Mouse (Mus musculus) megakaryocyte, adult 5-6 weeks (primary cell): Measurements from ENCODE around the gene Lzic. TPM values are rescaled to one million over a fixed set of nuclear protein-coding genes. Genes with fewer than 3 reads are reported as not detected.
"Not testable (repeated sequence)": the region's sequence is repeated elsewhere in the genome, so short reads cannot be mapped to it uniquely, and the experiment has no call there.

Experiments
- ATAC-seq: 2 replicates; pipeline ENCODE4 v1.8.0; 2016; ENCODE audit warnings: mild to moderate bottlenecking, inconsistent platforms; ENCODE audit not compliant: poor library complexity, severe bottlenecking
- total RNA-seq, 2 experiments: library from RNA; stranded (forward) in 1 of 2; stranded (reverse) in 1 of 2; fragments of 153-499, 151-499 nt in 1 of 2; fragments of 221-1000, 200-1000 nt in 1 of 2; gene quantifications; 2 replicates each; pipeline versions ENCODE4 v1.2.3 to v1.2.4; 2015 to 2017

Lzic gene
- total RNA-seq (2015) = 17.2 and 19.1 TPM in 2 replicates
- 22.2 and 53.8 TPM in 2 replicates for total RNA-seq (2017)

DNA sequence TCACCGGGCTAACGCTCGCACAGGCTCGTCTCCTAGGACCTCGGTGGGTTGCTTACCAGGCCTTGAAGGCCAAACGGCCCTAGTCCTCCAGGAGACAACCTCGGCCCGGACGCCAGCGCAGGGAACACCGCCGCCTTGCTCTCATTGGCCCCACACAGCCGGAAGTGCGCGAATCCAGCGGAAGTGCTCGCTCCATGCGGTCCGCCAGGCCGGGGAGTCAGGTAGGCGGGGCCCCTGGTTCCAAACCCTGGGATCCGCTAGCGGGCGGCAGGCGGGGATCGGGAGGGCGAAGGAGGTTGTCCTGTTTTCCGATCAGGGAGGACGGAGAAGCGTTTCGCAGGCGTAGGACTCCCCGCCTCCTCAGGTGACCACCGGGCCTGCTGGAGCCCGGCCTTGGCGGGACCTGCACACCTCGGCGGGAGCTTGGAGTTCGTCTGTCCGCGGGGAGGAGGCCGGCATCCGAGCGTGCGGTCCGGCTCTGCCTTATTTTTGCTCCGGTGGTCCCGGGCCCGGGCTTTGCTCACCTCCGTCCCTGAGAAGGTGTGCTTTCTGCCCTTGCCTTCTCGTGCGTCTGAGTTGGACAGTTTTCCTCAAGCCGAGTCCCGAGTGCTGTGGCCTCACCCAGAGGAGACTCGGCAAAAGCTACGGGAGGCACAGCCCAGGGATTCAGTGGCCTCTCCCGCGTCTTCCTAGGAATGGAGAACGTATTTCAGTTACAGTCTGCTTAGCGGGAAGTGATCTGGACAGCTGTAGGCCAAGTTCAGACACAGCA is at the start of gene Lzic, which contains the start of gene Nmnat1:
Gene Lzic, plus strand, starts transcription at position 177 of the 772 bp plus-strand sequence.
Gene Nmnat1, minus strand, starts transcription at position 150 of the 772 bp plus-strand sequence.
- ATAC-seq = peak; percentile 99

DNA sequence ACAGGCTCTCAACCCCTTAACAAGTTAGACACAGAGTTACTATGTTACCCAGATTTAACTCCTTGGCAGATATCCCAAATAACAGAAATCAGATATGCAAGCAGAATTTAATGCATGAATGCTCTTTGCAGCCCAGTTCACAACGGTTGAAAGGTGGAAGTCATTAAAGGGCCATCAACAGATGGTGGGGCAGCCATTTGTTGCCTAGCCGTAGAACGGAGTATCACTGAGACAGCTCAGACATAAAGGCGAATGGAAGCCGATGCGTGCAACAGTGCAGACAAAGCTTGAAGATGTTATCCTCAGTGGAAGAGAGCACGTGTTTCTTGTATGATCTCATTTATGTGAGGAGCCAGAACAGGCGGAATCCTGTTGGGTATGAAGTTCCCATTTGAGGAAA is 44.5 kb upstream of the Lzic start:
- ATAC-seq = no peak

DNA sequence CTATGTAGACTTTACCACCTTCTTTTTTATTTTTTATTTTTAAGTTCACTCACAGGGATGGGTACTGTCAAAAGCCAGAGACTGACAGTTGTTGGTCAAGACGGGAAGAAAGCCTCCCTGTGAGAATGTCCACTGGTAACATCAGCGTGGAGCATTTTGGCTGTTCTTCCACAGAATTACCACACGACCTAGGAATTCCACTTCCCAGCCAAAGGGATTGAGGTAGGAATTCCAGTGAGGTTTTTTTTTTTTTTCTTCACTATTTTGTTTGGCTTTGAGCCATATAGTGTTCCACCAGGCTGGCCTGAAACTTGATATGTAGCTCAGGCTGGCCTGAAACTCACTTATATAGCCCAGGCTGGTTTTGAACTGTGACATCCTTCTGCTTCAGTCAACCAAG is 42.6 kb upstream of the Lzic start:
- no peak for ATAC-seq

DNA sequence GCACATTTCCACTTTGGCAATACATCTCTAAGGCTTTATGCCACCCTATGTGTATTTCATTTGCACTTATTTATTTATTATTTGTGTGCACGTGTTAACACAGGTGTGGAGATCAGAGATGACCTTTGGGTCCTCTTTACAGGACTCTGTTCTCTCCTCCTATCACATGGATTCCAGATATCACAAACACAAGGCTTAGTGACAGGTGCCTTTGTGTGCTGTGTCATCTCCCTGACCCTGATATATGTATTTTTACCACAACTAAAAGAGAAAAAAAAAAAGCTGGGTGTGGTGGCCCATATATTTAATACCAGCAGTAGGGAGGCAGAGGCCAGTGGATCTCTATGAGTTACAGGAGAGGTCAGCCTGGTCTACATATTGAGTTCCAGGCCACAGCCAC is 40.6 kb upstream of the Lzic start:
- ATAC-seq = no peak

DNA sequence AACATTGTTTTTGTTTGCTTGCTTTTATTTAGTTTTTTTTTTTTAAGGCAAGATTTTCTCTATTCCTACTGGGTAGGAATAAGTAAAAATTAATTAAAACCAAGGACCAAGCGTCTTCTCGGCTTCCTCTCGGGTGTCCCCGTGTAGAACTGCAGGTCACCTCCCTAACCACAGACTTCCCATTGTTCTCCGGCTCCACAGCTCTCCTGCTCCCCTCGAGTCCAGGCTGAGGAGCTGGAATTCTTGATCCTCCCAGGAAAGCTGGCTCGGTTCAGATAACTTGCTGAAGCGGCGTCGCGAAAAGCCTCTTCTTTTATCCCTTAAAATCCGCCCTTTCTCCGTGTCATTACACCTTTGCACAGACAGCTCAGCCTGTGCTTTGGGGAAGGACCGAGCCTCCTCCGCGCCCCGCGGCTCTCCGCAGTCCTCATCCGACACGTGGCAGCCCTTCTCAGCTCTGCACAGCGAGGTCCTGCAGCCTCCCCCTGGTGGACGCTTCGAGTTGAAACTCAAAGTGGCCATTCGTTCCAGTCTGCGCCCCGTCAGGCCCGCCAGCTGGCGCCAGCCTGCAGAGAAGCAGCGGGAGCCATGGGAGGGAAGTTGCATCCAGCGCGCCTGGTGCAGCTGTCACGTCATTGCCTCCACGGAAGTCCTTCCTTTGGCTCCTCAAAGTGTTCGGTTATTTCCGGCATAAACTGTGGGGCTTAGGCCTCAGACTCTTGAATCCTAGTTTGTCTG is 39.9 kb upstream of the Lzic start:
- peak; percentile 99 for ATAC-seq

DNA sequence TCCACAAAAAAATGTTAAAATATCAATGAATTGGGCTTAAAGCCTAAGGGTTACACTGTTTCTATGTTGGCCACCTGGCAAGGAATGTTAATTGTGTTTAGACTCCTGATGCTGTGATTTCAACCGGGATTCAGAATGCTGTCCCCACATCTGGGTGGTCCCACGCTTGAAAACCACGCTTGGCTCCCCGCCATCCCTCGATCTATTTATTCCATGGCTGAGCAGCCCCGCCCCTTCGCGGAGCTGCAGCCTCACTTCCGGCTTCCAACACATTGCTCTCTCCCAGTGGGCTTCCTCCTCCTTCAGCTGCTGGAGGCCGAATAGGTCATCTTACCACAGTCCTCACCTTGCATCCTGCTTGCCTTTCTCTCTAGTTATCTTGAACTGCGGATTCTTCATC is 39.2 kb upstream of the Lzic start:
- ATAC-seq = peak; percentile 44

DNA sequence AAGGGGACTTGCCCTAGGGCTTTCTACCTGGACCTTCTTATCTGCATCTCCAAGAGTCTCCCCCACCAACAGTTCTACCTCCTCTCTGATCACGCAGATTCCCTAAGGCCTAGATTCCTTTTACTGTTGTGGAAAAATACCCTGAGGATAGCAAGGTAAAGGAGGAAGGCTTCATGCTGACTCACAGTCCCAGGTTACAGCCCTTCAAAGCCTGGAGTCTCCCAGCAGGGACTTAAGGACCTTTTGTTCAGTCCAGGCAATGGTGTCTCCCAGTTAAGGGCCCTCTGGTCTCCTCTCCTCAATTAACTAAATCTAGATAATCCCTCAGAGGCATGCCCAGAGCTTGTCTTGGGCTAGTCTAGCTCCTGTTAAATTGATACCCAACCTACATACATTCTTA is 38.7 kb upstream of the Lzic start:
- ATAC-seq = no peak

DNA sequence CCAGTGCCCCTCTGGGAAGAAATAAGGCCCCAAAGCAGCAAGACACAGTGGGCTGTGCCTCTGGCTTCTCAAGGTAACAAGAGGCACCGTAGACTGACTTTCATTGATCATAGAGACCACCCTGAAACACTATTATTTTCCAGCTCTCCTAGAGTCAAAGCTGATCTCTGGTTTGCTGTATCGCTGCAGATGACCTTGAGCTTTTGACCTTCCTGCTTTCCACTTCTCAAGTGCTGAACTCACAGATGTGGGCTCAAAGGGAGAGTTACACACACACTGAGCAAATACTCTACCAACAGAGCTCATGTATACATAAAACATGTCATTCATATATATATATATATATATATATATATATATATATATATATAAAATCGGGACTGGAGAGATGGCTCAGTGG is 34.4 kb upstream of the Lzic start:
- ATAC-seq = no peak

DNA sequence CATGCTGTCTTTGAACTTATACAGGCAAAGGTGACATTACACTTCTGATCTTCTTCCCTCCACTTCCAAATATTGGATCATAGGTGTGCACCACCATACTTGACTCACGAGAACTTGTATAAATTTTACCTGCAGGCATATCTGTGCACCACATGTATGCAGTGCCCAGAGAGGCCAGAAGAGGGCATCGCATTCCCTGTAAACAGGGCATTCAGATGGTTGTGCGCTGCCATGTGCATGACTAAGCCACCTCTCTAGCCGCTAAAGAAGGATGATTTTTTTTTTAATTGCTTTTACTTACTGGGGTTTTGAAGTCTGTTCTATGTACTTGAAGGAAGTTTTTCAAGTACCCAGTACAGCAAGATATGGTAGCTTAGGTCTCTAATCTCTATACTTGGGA is 31.4 kb upstream of the Lzic start:
- peak; percentile 45 for ATAC-seq

DNA sequence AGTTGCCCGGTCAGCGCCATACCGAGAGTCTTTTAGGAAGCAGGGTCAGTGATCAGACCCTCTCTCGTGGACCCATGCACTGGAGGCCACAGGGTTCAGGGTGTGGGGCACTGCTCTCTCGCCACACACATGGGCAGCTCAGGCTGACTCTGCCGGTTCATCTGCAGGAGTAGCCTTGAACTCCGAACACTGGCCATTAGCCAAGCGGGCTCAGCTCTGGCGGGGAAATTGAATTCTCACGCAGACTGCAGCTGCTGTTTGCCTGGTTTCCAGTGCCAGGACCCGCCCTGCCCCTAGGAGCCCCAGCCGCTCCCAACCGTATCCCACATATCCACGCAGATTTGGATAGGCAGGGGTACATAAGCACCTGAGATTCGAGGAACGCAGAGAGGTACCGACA is 30.8 kb upstream of the Lzic start:
- no peak for ATAC-seq

DNA sequence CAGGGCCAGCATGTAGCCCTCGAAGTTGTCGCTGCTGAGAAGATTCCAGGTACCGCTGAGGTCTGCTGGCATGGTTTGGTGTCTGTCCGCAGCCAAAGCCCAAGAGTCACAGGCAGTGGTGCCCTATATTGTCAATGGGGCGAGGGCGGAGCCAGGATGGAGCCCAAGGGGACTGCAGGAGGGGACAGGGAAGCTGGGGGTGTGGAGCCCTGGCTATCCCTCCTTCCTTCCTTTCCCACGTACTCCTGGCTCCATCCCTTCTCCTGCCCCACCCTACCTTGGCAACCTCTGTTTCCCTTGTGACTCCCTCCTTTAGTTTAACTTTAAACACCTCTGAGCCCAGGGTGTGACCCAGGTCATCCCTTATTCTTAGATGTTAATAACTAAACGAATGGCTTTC is 30.1 kb upstream of the Lzic start, which contains the start of gene Rbp7:
Gene Rbp7, minus strand, starts transcription at position 100 of the 400 bp plus-strand sequence.
- no peak for ATAC-seq

DNA sequence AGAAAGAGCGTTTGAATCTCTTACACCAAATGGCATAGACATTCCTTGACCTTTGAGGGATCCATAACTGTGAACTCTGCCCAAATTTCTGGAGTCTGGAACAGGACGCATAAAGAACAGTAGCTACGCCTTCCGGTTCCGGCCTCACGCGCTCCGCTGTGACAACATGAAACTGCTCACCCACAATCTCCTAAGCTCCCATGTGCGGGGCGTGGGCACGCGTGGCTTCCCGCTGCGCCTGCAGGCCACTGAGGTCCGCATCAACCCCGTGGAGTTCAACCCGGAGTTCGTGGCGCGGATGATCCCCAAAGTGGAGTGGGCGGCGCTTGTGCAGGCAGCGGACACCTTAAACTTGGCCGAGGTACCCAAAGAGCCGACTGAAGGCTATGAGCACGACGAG is 27.9 kb upstream of the Lzic start:
- ATAC-seq = peak; percentile 84

DNA sequence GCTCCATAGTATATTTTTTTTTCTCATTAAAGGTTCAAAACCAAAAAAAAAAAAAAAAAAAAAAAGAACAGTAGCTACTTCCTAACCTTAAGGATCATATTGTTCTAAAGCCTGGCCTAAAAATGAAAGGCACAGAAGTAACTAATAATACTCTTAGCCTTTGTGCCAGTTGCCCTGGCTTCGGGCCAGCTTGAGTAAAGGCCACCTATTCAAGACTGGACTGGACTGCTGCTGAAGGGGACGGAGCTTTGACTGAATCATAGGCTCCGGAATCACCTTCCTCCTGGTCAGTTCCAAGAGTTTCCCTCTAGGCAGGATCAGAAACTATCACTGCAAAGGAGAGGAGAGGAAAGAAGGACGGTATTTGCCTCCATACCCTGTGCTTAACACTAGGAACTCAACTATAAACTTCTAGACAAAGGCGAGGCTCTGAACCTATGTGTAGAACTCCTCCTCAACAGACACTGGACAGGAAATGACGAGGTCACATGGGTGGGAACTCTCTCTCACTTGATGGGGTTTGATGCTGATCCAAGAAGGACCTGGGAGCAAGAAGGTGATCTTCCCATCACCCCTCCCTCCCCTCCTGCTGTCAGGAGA is 27.1 kb upstream of the Lzic start:
- ATAC-seq = no peak

DNA sequence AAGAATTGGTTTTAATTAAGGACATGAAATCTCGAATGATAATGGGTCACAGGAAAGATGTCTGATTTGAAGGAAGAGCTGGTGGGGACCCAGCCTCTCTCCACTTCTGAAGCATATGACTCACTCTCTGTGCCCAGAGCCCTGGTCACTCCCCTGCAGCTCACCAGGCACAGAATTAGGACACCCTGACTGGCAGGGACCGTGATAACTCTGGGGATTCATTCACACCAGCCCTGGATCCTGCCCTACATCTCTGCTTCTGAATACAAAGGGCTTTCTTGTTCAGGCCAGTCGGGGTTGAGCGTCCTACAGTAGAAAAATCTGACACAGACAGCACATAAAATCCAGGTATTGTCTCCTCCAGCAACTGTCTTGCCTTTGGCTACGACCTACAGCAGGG is 26.5 kb upstream of the Lzic start:
- no peak for ATAC-seq

DNA sequence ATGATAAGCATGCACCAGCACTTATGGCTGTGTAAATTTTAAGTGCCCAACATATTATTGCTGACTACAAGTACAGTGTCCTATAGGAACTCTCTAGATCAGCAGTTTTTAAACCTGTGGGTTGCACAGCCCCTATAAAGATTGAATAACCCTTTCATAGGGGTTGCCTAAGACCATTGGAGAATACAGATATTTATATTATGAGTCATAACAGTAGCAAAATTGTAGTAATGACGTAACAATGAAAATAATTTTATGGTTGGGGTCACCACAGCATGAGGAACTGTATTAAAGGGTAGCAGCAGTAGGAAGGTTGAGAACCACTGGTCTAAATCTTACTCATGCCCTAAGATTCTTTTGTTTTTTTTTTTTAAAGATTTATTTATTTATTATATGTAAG is 25.6 kb upstream of the Lzic start:
- ATAC-seq = no peak

DNA sequence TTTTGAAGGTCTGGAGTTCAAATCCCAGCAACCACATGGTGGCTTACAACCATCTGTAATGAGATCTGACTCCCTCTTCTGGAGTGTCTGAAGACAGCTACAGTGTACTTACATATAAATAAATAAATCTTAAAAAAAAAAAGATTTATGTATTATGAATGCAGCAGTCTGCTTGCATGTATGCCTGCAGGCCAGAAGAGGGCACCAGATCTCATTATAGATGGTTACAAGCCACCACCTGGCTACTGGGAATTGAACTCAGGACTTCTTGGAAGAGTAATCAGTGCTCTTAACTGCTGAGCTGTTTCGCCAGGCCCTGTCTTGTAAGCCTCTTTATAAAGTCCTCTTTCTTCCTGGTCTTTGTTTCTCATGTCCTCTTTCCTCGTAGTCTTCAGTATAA is 24.6 kb upstream of the Lzic start:
- not testable (repeated sequence) for ATAC-seq

DNA sequence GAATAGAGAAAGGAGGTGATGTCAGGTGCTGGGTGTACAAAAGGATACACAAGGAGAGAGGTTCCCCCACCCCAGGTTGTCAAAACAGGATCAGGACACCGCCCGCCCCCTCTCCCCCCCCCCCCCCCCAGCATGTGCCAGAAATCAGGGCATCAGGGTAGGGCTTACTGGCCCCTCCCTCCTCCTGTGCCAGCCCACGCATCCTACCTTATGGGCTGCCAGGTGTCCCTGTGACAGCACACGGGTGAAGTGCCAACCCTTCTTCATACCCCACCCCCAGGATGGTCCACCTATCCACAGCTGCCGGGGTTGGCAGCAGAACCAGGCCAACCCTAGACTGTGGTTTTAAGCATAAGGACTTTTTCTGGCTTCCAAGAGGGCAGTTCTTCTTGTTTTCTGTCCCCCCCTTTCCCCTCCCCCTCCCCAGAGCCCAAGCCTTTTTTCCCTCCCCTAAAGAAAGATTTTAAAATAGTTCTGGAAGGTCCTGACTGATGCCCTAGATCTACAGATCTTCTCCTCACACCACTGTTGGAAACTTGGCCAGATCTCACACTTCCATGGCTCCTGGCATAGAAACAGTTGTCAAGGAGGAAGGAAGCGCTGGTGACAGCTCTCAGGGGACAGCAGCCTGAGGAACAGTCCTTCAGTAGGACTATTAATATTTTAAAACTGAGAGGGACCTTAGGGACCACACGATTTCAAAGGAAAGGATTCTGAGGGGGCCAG is 23.3 kb upstream of the Lzic start:
- ATAC-seq = no peak

DNA sequence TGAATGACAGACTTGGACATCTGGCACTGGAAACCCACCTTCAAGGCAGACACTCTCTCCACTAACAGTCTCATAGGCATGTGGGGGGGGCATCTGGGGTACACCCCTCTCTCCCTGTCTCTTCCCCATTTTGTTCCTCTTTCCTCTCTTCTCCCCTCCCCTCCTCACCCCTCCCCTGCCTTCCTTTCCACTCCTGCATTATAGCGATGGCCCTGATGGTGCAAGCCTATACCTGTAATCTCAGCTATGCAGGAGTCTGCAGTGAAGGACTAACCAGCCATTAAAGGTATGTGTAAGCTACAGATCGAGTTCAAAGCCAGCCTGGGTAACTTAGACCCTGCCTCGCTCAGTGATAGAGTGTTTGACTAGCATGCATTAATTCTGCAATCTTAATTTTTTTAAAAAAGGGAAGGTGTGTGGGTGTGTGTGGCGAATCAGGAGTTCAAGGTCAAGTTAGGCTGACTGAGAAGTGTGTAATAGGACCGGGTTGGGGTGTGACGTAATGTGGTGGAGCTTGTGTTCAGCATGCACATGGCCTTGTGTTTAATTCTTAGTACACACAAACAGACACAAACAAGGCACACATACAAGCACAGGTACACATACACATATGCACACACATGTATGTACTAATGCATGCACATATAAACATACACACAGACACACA is 22.6 kb upstream of the Lzic start:
- peak; percentile 44 for ATAC-seq

DNA sequence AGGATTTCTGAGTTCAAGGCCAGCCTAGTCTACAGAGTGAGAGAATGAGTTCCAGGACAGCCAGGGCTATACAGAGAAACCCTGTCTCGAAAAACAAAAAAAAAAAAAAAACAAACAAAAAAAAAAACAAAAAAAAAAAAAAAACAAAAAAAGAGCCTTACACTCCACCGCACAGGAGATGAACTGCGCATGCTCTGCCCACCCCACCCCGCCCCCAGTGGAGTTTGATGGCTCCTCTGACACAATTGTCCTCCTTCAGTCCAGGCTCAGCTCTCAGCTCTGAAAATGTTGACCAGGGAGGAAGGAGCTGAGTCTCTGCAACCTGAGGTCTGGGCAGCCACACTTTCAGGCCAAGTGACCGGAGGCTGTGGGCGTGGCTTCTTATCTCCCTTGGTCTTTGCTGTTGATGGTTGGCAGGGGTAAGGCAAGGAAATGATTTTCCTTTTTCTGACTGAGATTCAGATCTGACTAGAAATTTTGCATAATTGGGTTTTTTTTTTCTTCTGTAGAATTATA is 21.5 kb upstream of the Lzic start:
- ATAC-seq = 0 out of 2 replicates have a peak, but pooled peaks have one; percentile 48

DNA sequence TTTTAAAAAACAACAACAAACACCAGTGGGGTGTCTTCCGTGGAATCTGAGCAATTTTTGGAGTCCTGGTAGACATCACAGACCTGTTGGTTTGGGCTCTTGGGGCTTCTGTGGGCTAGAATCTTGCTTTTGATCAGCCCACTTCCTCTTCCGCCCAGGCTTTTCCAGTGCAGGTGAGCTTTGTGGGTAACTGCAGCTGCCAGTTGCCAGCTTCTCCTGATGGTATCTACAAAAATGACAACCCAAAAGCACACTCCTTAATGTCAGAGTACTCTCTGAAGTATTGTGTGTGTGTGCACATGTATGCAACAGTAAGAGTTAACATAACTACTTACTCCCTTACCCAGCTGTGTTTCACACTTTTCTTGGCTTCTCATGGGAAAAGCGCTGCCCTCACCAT is 15.5 kb upstream of the Lzic start:
- ATAC-seq = peak; percentile 52; the same call in 1 of the 2 replicates
